Mouse (Mus musculus) spleen, adult 2 months (tissue): ENCODE measurements around the gene Tff3.

Experiments used
- CTCF ChIP-seq: fragments of 200-500 bp; IDR thresholded peaks from 2 replicates; pipeline ENCODE4 v1.5.1; 2011; ENCODE audit warnings: mild to moderate bottlenecking, inconsistent platforms; ENCODE audit not compliant: insufficient read depth, insufficient read length, insufficient replicate concordance; ENCODE audit errors: extremely low read depth
- POLR2A ChIP-seq: fragments of 200-500 bp; IDR thresholded peaks from 2 replicates; pipeline ENCODE4 v1.6.1; 2011; ENCODE audit warnings: low read depth, low read length, inconsistent platforms

- TF ChIP-seq CTCF, result no peak
- TF ChIP-seq POLR2A, result no peak
These were observed 28.5 kb upstream of the Tff3 start for GRCm38 (mm10) chr17:31157921-31158320.
